Mouse (Mus musculus) embryonic facial prominence, embryonic 14.5 days (tissue): ENCODE results near the gene Mpp2. TPM values are rescaled to one million over a fixed set of nuclear protein-coding genes. Genes with fewer than 3 reads are reported as not detected.
A peak's percentile ranks its signal among the peaks of the same experiment; 100 is the strongest.

Experiments
- ATAC-seq: fragments of 200-750 bp; cut with Nextera tagmentation; 2 replicates; pipeline ENCODE4 v1.8.0; 2017; ENCODE audit warnings: low read depth, moderate number of reproducible peaks, moderate TSS enrichment
- DNase-seq: peaks from one replicate; pipeline ENCODE4 v3.0.0-alpha.2; 2015; ENCODE audit warnings: low spot score
- H3K27ac ChIP-seq: fragments of 300-500 bp; sonication (generic); replicated peaks from 2 replicates; pipeline ENCODE4 v1.5.1; 2014; ENCODE audit warnings: low read depth, mild to moderate bottlenecking, low read length, moderate library complexity
- H3K27me3 ChIP-seq: fragments of 300-500 bp; sonication (generic); replicated peaks from 2 replicates; pipeline ENCODE4 v1.6.1; 2014; ENCODE audit warnings: low read length; ENCODE audit not compliant: control insufficient read depth, insufficient read depth
- H3K36me3 ChIP-seq: fragments of 300-500 bp; sonication (generic); 2 replicates; pipeline ENCODE4 v1.6.1; 2014; ENCODE audit warnings: low read length, mixed read lengths; ENCODE audit not compliant: control insufficient read depth, insufficient read depth
- H3K4me1 ChIP-seq: fragments of 300-500 bp; sonication (generic); 2 replicates; pipeline ENCODE4 v1.6.1; 2014; ENCODE audit warnings: antibody characterized with exemption, low read length; ENCODE audit not compliant: control insufficient read depth, insufficient read depth
- H3K4me2 ChIP-seq: fragments of 300-500 bp; sonication (generic); 2 replicates; pipeline ENCODE4 v1.6.1; 2014; ENCODE audit warnings: low read depth, mild to moderate bottlenecking, low read length, moderate library complexity, mixed read lengths
- H3K4me3 ChIP-seq: fragments of 300-500 bp; sonication (generic); 2 replicates; pipeline ENCODE4 v1.5.1; 2014; ENCODE audit warnings: low read depth, mild to moderate bottlenecking, low read length
- H3K9ac ChIP-seq: fragments of 300-500 bp; sonication (generic); 2 replicates; pipeline ENCODE4 v1.6.1; 2014; ENCODE audit warnings: low read depth, mild to moderate bottlenecking, low read length, moderate library complexity, mixed read lengths
- H3K9me3 ChIP-seq: fragments of 300-500 bp; sonication (generic); 2 replicates; pipeline ENCODE4 v1.6.1; 2016; ENCODE audit warnings: low read length; ENCODE audit not compliant: control insufficient read depth
- WGBS: fragments of 180-500 bp; shearing (Covaris S2); extraction: QIAGEN DNeasy Blood & Tissue Kit; methylation state at CpG from one replicate; pipeline ENCODE4 v1.1.7; 2014; 5-methylcytosine and 5-hydroxymethylcytosine counted together
- polyA plus RNA-seq: library from polyadenylated mRNA; unstranded; fragments of >200 nt; fragmentation: Nextera tagmentation; extraction: Ambion mirVana; gene quantifications from 2 replicates; pipeline ENCODE4 v1.2.1, GENCODE M21; 2014

Gene Mpp2
- polyA plus RNA-seq, 1 experiment from 2014 or later, result 7.6 TPM

DNA sequence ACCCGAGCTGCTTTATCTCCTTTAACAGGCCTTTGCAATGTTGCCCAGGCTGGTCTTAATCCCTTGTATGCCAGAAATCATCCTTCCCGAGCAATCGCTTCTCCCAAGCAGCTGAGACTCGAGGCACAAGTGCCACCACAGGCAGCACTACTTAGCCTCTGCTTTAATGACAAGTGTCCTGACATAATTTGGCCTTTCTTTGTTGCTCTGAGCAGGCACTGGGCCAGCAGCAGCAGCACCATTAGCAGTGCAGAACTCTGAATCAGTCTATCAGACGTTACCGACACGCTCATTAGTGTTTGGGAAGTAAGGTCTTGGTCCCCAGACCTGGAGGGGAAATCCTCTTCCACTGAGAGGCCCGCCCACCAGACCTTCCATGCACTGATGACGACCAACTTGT, 68.6 kb downstream of the Mpp2 start:
- Histone ChIP-seq H3K27ac (no peak overlapping the region), H3K9ac (no peak overlapping the region), H3K4me3 (no peak overlapping the region), H3K27me3 (no peaks in the 10 kb centered on the region), H3K36me3 (no peaks in the 10 kb centered on the region), H3K9me3 (no peaks in the 10 kb centered on the region), H3K4me1 (no peaks in the 10 kb centered on the region), H3K4me2 (no peak overlapping the region)
- DNase-seq (no peak), ATAC-seq (no peak)
- 69% methylated on average over 9 of the region's 9 CpGs for whole genome bisulfite sequencing

DNA sequence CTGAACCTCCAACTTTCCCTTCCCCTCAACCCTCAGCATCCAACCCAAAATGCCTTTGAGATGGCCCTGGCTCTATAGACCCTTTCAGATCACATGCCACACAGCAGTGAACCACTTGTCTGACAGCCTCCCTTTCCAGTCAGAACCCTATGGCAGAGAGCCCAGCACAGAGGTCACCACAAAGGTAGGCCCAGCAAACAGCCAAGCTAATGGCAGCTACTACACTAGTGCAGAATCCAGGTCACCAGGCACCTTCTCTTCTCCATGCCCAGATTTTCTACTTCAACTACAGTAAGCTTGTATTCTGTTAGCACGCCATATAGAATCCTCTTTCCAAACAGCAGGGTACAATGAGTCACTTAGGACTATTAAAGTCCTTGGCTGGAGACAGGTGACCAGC, 72.2 kb downstream of the Mpp2 start:
- Histone ChIP-seq H3K27me3 (no peaks in the 10 kb centered on the region), H3K9me3 (no peaks in the 10 kb centered on the region), H3K36me3 (peaks cover 6% of the 10 kb centered on the region; the same call in 1 of the 2 replicates), H3K9ac (no peak overlapping the region), H3K27ac (no peak overlapping the region), H3K4me3 (no peak overlapping the region), H3K4me2 (no peak overlapping the region), H3K4me1 (no peaks in the 10 kb centered on the region)
- DNase-seq (no peak), ATAC-seq (no peak)
- 95% methylated on average over 1 of the region's 1 CpGs for WGBS

DNA sequence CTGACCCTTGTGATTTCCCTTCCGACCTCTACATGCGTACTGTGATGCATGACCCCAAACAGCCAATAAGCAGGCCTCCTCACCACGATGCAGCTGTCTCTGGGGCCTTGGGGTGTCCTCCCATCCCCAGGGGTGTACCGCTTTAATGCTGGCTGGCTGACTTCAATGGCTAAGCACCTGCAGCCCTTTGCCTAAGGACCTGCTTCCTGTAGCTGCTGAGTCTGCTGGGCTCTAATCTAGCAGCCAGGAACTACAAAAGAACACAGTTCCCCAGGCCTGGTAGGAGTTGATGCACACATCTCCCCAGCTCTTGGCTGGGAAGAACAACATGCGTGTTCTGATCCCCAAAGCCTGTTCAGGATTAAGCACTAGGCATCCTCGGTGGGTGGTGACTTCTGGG, 72.8 kb downstream of the Mpp2 start:
- Histone ChIP-seq H3K4me2 (no peak overlapping the region), H3K36me3 (peaks cover 6% of the 10 kb centered on the region; the same call in 1 of the 2 replicates), H3K4me3 (no peak overlapping the region), H3K27ac (no peak overlapping the region), H3K9me3 (no peaks in the 10 kb centered on the region), H3K27me3 (no peaks in the 10 kb centered on the region), H3K9ac (no peak overlapping the region), H3K4me1 (no peaks in the 10 kb centered on the region)
- no peak for DNase-seq
- ATAC-seq, result no peak
- WGBS, result 66% methylated on average over 6 of the region's 6 CpGs

DNA sequence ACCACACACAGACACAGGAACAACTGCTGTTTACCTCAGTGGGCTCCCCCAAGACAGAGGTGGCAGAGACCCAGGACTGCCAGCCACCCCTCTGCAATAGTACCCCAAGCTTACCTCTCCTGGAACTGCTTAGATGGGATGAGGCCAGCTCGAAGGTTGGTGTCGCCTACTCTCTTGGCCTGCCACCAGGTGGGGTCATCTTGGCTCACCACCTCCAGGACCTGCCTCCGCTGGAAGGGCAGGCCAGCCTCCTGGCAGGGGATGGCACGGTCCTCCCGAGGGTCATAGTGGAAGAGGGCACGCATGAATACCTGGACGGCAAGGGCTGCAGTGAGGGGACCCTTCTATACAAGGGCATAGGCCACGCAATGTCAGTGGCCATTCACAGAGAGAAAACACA, 75.1 kb downstream of the Mpp2 start:
- no peak for DNase-seq
- H3K4me2 ChIP-seq, result no peak overlapping the region
- no peak overlapping the region for H3K27ac ChIP-seq
- WGBS, result 75% methylated on average over 7 of the region's 8 CpGs
- H3K9me3 ChIP-seq, result no peaks in the 10 kb centered on the region
- peaks cover 6% of the 10 kb centered on the region; the same call in 1 of the 2 replicates for H3K36me3 ChIP-seq
- H3K27me3 ChIP-seq, result no peaks in the 10 kb centered on the region
- ATAC-seq, result no peak
- H3K9ac ChIP-seq, result no peak overlapping the region
- H3K4me3 ChIP-seq, result no peak overlapping the region
- no peaks in the 10 kb centered on the region for H3K4me1 ChIP-seq

DNA sequence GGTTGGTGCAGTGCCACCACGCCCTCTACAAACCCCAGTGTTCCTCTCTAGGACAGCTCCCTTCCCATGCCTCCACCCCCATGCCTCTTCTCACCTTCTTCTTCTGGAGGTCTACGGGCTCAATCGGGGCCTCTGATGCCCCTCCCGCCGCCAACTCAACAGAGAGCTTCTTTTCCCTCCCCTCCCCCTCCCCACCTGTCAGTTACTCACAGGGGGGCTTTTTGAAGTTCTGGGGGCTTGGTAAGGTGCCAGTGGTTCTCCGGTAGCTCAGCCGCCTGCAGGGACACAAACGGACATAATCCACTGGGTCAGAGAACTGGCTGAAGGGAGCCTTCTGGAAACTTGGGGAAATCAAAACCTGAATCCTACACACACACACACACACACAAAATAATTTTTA, 76.8 kb downstream of the Mpp2 start:
- Histone ChIP-seq H3K36me3 (peaks cover 6% of the 10 kb centered on the region; the same call in 1 of the 2 replicates), H3K27ac (no peak overlapping the region), H3K4me1 (no peaks in the 10 kb centered on the region), H3K9me3 (no peaks in the 10 kb centered on the region), H3K27me3 (no peaks in the 10 kb centered on the region), H3K4me3 (no peak overlapping the region), H3K4me2 (no peak overlapping the region), H3K9ac (no peak overlapping the region)
- no peak for DNase-seq
- no peak for ATAC-seq
- WGBS, result 75% methylated on average over 8 of the region's 8 CpGs

DNA sequence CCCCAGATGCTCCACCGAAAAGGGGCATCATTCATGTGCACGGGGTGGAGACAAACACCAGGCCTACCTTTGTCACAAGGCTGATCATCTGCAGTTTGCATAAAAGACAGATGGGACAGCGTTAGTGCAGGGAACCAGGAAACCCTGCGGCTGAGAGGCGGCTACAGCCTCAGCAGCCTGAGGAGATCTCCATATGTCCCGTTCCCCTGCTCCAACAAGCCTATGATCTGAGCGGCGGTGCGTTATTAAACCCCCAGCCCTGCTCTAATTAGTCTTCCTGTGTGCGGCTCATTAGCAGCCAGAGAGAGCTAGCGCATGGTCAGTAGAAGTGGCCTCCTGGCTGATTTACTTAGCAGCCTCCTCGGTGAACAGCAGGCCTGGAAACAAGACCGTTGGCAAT, 78.2 kb downstream of the Mpp2 start:
- no peak overlapping the region for H3K27ac ChIP-seq
- 70% methylated on average over 13 of the region's 13 CpGs for WGBS
- H3K9ac ChIP-seq, result no peak overlapping the region
- ATAC-seq (peak; percentile 33; the same call in 1 of the 2 replicates), DNase-seq (peak; percentile 66)
- peaks cover 6% of the 10 kb centered on the region; the same call in 1 of the 2 replicates for H3K36me3 ChIP-seq
- no peaks in the 10 kb centered on the region for H3K27me3 ChIP-seq
- H3K4me2 ChIP-seq, result no peak overlapping the region
- H3K4me1 ChIP-seq, result no peaks in the 10 kb centered on the region
- H3K4me3 ChIP-seq, result no peak overlapping the region
- H3K9me3 ChIP-seq, result no peaks in the 10 kb centered on the region

DNA sequence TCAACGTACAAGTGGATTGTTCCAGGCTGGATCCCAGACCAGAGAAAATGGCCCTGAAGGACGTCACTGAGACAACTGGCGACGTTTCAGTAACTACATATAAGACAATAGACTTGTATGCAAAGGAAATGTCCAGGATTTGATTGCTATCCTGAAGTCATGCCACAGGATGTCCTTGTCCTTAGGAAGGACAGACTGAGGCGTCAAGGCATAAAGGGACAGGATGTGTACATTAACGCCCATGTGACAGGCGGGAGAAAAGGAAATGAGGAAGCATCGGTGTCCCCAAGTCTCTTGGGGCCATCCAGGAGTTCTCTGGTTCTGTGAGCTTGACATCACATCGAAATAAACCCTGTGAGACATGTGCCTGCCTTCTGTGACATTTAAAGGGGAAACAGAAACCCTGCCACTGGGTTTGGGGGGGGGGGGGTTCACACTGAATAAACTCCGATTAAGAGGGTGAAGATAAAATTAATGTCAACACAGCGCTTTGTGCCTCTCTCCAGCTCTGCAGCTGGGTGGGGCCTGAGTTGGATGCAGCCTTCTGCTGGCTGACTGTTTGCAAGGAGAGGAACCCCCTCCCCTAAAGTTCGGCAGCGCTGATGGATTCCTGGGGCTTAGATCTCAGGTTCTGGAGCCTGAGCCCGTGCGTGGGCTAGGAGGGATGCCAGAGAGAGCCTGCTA, 79.2 kb downstream of the Mpp2 start:
- H3K27ac ChIP-seq, result no peak overlapping the region
- H3K9ac ChIP-seq, result no peak overlapping the region
- no peaks in the 10 kb centered on the region for H3K27me3 ChIP-seq
- no peak overlapping the region for H3K4me3 ChIP-seq
- no peaks in the 10 kb centered on the region for H3K4me1 ChIP-seq
- H3K4me2 ChIP-seq, result no peak overlapping the region
- H3K36me3 ChIP-seq, result peaks cover 6% of the 10 kb centered on the region; the same call in 1 of the 2 replicates
- ATAC-seq (no peak), DNase-seq (peak; percentile 32)
- no peaks in the 10 kb centered on the region for H3K9me3 ChIP-seq
- WGBS, result 79% methylated on average over 15 of the region's 15 CpGs

DNA sequence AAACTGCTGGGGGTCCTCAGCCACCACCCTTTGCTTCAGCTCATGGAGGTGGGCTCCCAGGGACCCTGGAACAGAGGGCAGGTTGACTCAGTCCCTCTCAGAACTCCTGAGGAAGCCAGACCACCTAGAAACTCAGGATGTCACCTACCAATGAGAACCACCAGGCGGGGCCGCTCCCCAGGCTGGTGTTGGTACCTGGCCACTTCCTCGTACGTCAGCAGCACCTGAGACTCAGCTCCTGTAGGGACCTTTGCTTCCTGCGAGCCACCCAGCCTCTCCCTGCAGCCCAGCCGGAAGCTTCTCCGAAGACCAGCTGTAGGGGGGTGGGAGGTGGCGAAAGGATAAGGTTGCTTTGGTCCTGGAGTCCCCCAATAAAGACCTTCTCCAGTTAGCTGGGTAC, 79.9 kb downstream of the Mpp2 start:
- H3K36me3 ChIP-seq, result peaks cover 6% of the 10 kb centered on the region; the same call in 1 of the 2 replicates

More for the DNA sequence above, 79.9 kb downstream of the Mpp2 start:
- H3K9ac ChIP-seq, result no peak overlapping the region
- no peak overlapping the region for H3K27ac ChIP-seq
- no peak overlapping the region for H3K4me3 ChIP-seq
- ATAC-seq (no peak), DNase-seq (no peak)
- no peaks in the 10 kb centered on the region for H3K4me1 ChIP-seq
- H3K4me2 ChIP-seq, result no peak overlapping the region
- no peaks in the 10 kb centered on the region for H3K9me3 ChIP-seq
- H3K27me3 ChIP-seq, result no peaks in the 10 kb centered on the region
- 78% methylated on average over 4 of the region's 8 CpGs for WGBS
